Mouse (Mus musculus) c-Kit-positive CD71-negative TER-119-negative erythroid progenitor cells, embryonic 14.5 days (primary cell): ENCODE results near the gene Neu4.
"Not testable (repeated sequence)": the region's sequence is repeated elsewhere in the genome, so short reads cannot be mapped to it uniquely, and the experiment has no call there.

Experiments used
- DNase-seq: peaks from one replicate; pipeline ENCODE4 v3.0.0-alpha.2; 2013; ENCODE audit warnings: low read depth

The Neu4 gene

DNA sequence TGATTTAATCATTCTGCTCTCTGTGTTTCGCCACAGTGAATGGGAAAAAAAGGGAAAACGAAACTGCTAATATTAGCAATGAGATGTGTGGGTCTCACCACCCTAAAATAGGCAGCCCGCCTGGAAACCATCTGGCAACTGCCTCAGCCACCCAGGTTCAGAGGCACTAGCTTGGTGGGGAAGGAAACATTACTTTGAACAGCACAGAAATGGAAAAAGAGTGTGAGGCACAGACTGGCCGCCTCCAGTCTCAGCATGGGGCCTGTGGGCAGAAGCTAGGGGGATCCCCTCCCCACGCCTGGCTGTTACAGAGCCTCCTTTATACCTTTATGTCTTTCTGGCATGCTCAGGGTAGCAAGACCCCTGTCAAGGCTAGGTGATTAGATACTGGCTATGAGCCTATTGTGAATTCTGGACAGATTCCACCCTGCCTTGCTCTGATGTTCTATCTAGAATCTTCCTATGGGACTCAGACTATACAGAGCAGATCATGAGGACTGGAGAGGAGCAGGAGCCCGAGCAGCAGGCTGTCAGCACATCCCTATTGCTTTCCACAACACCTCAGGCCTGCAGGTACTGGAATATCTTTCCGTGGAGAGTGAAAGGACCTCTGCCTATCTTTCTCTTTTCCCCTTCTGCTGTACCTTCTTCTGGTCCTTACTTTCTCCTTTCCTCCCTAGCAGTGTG, 33.4 kb downstream of the Neu4 start:
- DNase-seq: no peak

DNA sequence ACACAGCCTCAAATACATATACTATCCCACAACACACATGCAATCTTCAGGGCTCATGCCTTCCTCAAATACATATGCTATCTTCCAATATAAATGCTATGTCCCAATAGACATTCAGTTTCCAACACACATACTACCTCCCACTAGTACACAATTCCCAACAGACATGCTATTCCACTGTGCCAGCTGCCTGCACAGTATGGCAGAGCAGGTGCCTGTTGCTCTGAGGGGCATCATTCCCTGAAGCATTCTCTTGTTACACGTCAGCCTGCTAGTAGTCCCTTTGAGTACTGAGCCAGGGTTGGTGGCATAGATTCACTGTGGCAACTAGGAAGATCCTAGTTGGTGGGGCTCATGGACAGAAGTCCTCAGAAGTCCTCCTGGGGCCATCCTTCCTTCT, 34.2 kb downstream of the Neu4 start:
- DNase-seq: no peak

DNA sequence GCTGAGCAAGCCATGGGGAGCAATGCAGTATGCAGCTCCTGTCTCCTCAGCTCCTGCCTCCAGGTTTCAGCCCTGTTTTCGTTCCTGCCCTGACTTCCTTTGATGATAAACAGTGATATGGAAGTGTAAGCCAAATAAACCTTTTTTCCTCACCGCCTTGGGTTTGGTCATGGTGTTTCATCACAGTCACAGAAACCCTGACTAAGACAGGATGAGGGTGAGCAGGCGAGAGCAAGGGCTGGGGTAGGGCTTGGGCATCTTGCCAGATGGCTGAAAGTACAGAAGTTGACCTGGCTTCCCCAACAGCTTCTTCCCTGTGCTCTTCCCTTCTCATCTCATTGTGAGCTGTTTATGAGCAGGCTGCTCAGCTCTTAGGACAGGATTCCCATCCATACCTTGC, 35.7 kb downstream of the Neu4 start:
- no peak for DNase-seq

GRCm38 (mm10) chr1:94057401-94057800, 37.1 kb downstream of the Neu4 start:
- DNase-seq: no peak

DNA sequence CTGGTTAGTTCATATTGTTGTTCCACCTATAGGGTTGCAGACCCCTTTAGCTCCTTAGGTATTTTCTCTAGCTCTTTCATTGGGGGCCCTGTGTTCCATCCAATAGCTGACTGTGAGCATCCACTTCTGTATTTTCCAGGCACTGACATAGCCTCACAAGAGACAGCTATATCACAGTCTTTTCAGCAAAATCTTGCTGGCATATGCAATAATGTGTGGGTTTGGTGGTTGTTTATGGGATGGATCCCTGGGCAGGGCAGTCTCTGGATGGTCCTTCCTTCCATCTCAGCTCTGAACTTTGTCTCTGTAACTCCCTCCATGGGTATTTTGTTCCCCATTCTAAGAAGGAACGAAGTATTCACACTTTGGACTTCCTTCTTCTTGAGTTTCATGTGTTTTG, 38.0 kb downstream of the Neu4 start:
- DNase-seq: not testable (repeated sequence)

- DNase-seq: no peak
These were observed 54.5 kb downstream of the Neu4 start for GRCm38 (mm10) chr1:94074756-94075155.

DNA sequence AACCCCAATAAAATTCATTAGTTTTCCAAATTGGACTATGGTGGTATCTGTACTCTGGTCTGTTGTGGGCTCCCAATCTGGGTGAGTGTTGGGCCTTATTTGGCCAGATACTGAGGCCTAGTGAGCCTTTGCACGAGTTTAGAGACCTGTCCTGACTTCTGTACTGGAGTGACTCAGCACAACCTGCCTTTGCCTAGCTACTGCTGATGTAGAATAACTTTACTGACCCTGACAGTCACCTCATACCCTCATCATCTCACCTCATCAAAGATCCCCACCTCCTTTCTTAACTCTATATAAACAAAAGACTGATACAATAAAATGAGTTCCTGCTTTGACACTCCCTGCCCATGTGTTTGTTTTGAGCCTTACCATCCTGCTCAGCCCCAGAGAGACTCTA, 56.5 kb downstream of the Neu4 start:
- DNase-seq: no peak
